In the genomic region with DNA sequence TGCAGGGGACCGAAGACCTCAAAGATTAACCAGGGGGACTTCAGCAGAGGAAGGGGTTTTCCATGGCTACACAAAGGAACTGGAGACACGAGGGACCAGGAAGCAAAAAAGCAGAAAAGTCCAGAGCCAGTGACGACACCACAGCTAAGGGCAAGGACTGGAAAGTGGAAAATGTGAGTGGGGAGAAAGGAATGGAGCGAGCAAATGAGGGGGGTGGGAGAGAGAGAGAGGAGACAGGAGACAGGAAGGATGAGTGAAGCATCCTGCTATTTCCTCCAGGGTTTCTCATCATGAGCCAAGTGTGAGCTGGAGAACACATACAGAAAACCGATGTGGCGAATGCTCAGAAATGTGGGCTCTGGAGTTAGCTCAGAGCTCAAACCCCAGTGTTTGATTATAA, we compare ENCODE assay signal across 24 mouse cellular contexts. TPM values are rescaled to one million over a fixed set of nuclear protein-coding genes. Genes with fewer than 3 reads are reported as not detected.
A peak's percentile ranks its signal among the peaks of the same experiment; 100 is the strongest.
DNase-seq lines count a peak whose midpoint lies in the region; ATAC-seq and TF ChIP-seq lines count a peak whose summit lies in the region.
"Had no signal": no experiment of that assay in that cellular context is flagged by ENCODE, and none has a peak within 500 bp of the region (broad histone marks: within the 10 kb centered on the region; RNA-seq: fewer than 3 reads in every experiment).

No protein-coding gene starts in this region.

- no peaks in the 10 kb centered on the region for H3K9me3 ChIP-seq in hindbrain, embryonic 10.5 days
- no peaks in the 10 kb centered on the region for H3K9me3 ChIP-seq in hindbrain, postnatal 0 days (ENCODE audit: low read length)
- H3K9me3 ChIP-seq in midbrain, embryonic 10.5 days (replicated peaks), result no peaks in the 10 kb centered on the region
- H3K9me3 ChIP-seq in midbrain, embryonic 11.5 days (ENCODE audit: control insufficient read depth, low read length), result no peaks in the 10 kb centered on the region
- H3K9me3 ChIP-seq in embryonic facial prominence, embryonic 10.5 days, result no peaks in the 10 kb centered on the region
- H3K9me3 ChIP-seq: embryonic facial prominence, embryonic 15.5 days; forebrain, embryonic 13.5 days; G1E; heart, embryonic 13.5 days; hindbrain, embryonic 12.5 days had no signal

- H3K27ac ChIP-seq in hindbrain, embryonic 10.5 days, result peak overlapping the region; percentile 81
- no peak overlapping the region for H3K27ac ChIP-seq in hindbrain, postnatal 0 days
- H3K27ac ChIP-seq in midbrain, embryonic 10.5 days (replicated peaks), result peak overlapping the region; percentile 67
- no peak overlapping the region for H3K27ac ChIP-seq in midbrain, embryonic 11.5 days (ENCODE audit: low read depth, low read length)
- 0 out of 2 replicates have a peak overlapping the region, but pooled peaks have one; percentile 19 for H3K27ac ChIP-seq in embryonic facial prominence, embryonic 10.5 days (replicated peaks)
- H3K27ac ChIP-seq: embryonic facial prominence, embryonic 15.5 days; heart, embryonic 13.5 days had no signal

- no peak for TF ChIP-seq CTCF in hindbrain, postnatal 0 days (IDR thresholded peaks at IDR 0.05; ENCODE audit: low read depth)

- H3K4me1 ChIP-seq in hindbrain, embryonic 10.5 days (replicated peaks), result peaks cover 78% of the 10 kb centered on the region
- peaks cover 17% of the 10 kb centered on the region; the same call in 1 of the 2 replicates for H3K4me1 ChIP-seq in hindbrain, postnatal 0 days (ENCODE audit: insufficient read depth, low read length)
- peaks cover 77% of the 10 kb centered on the region for H3K4me1 ChIP-seq in midbrain, embryonic 10.5 days
- peaks cover 23% of the 10 kb centered on the region for H3K4me1 ChIP-seq in midbrain, embryonic 11.5 days (ENCODE audit: control insufficient read depth, insufficient read depth, low read length)
- H3K4me1 ChIP-seq in embryonic facial prominence, embryonic 10.5 days, result peaks cover 55% of the 10 kb centered on the region

- intact Hi-C loops in left cerebral cortex, postnatal 25 days (cut with DNase I), result no loop called here

- no peak for ATAC-seq in hindbrain, postnatal 0 days
- no peak for ATAC-seq in midbrain, embryonic 11.5 days (ENCODE audit: low FRiP score)
- ATAC-seq: activated CD4-positive, CD25-positive, alpha-beta regulatory T cell, adult 4 months; CD4-positive, CD25-positive, alpha-beta regulatory T cell, adult 4 months; forebrain, embryonic 13.5 days; hindbrain, embryonic 16.5 days; Patski had no signal

- H3K4me2 ChIP-seq in hindbrain, postnatal 0 days (ENCODE audit: low read depth, low read length), result no peak overlapping the region
- H3K4me2 ChIP-seq in midbrain, embryonic 11.5 days, result no peak overlapping the region
- H3K4me2 ChIP-seq: embryonic facial prominence, embryonic 15.5 days; forebrain, embryonic 13.5 days; heart, embryonic 13.5 days; hindbrain, embryonic 12.5 days had no signal

- H3K27me3 ChIP-seq in hindbrain, embryonic 10.5 days (ENCODE audit: insufficient read depth, poor library complexity, severe bottlenecking), result peaks cover 53% of the 10 kb centered on the region
- H3K27me3 ChIP-seq in hindbrain, postnatal 0 days (ENCODE audit: insufficient read depth, low read length), result no peaks in the 10 kb centered on the region
- peaks cover 70% of the 10 kb centered on the region for H3K27me3 ChIP-seq in midbrain, embryonic 10.5 days (ENCODE audit: low read depth, poor library complexity, severe bottlenecking)
- peaks cover 11% of the 10 kb centered on the region; the same call in 1 of the 2 replicates for H3K27me3 ChIP-seq in midbrain, embryonic 11.5 days (ENCODE audit: control insufficient read depth, insufficient read depth, low read length)
- H3K27me3 ChIP-seq in embryonic facial prominence, embryonic 10.5 days (replicated peaks; ENCODE audit: low read depth, poor library complexity, severe bottlenecking), result peaks cover 70% of the 10 kb centered on the region
- H3K27me3 ChIP-seq: Patski had no signal

- H3K4me3 ChIP-seq in hindbrain, embryonic 10.5 days, result no peak overlapping the region
- H3K4me3 ChIP-seq in hindbrain, postnatal 0 days (ENCODE audit: low read length), result no peak overlapping the region
- H3K4me3 ChIP-seq in midbrain, embryonic 10.5 days, result no peak overlapping the region
- no peak overlapping the region for H3K4me3 ChIP-seq in midbrain, embryonic 11.5 days (ENCODE audit: low read depth, low read length)
- no peak overlapping the region for H3K4me3 ChIP-seq in embryonic facial prominence, embryonic 10.5 days
- H3K4me3 ChIP-seq: embryonic facial prominence, embryonic 15.5 days; forebrain, embryonic 13.5 days; heart, embryonic 13.5 days; hindbrain, embryonic 12.5 days had no signal

- WGBS in hindbrain, embryonic 10.5 days, result 74% methylated on average over 6 of the region's 6 CpGs
- WGBS in hindbrain, postnatal 0 days, result 61% methylated on average over 6 of the region's 6 CpGs
- 79% methylated on average over 6 of the region's 6 CpGs for WGBS in midbrain, embryonic 10.5 days
- 76% methylated on average over 6 of the region's 6 CpGs for WGBS in midbrain, embryonic 11.5 days
- WGBS in embryonic facial prominence, embryonic 10.5 days, result 79% methylated on average over 6 of the region's 6 CpGs

- DNase-seq in hindbrain, embryonic 10.5 days (ENCODE audit: low spot score), result no peak
- DNase-seq in hindbrain, postnatal 0 days (ENCODE audit: low spot score), result no peak
- no peak for DNase-seq in midbrain, embryonic 10.5 days (ENCODE audit: low spot score)
- no peak for DNase-seq in midbrain, embryonic 11.5 days (ENCODE audit: low spot score, missing footprints)
- peak; percentile 70 for DNase-seq in Muller cell, postnatal 12 days (ENCODE audit: inconsistent ontology term)
- no peak for DNase-seq in embryonic facial prominence, embryonic 10.5 days (ENCODE audit: low spot score)
- no peak for DNase-seq in cerebellum, postnatal 10 days
- no peak for DNase-seq in left cerebral cortex, postnatal 25 days (ENCODE audit: low spot score in 2 of 2)
- DNase-seq: adrenal gland, postnatal 14 days; B cell, adult 2 months; cerebellum, adult 11-12 months; cerebellum, adult 9-10 months; cerebellum, postnatal 36 days; gastrocnemius, postnatal 14 days; heart, postnatal 36 days had no signal

- H3K36me3 ChIP-seq in hindbrain, embryonic 10.5 days, result no peaks in the 10 kb centered on the region
- H3K36me3 ChIP-seq in hindbrain, postnatal 0 days (ENCODE audit: insufficient read depth, low read length), result no peaks in the 10 kb centered on the region
- H3K36me3 ChIP-seq in midbrain, embryonic 10.5 days, result no peaks in the 10 kb centered on the region
- no peaks in the 10 kb centered on the region for H3K36me3 ChIP-seq in midbrain, embryonic 11.5 days (ENCODE audit: control insufficient read depth, insufficient read depth, low read length)
- no peaks in the 10 kb centered on the region for H3K36me3 ChIP-seq in embryonic facial prominence, embryonic 10.5 days (replicated peaks)
- H3K36me3 ChIP-seq: embryonic facial prominence, embryonic 15.5 days; G1E; heart, embryonic 13.5 days; hindbrain, embryonic 12.5 days had no signal

- H3K9ac ChIP-seq in hindbrain, postnatal 0 days (replicated peaks; ENCODE audit: low read length), result no peak overlapping the region
- H3K9ac ChIP-seq in midbrain, embryonic 11.5 days (ENCODE audit: low read length), result no peak overlapping the region
- H3K9ac ChIP-seq: embryonic facial prominence, embryonic 15.5 days; forebrain, embryonic 13.5 days; heart, embryonic 13.5 days; hindbrain, embryonic 12.5 days had no signal

RNA-seq across cellular contexts. Expression of a gene that starts 4.1 kb away (rescaled TPM):
- 18.9 and 21.1 TPM in 2 replicates for polyA plus RNA-seq in hindbrain, embryonic 10.5 days (2016; fragmentation: Nextera tagmentation; extraction: Ambion mirVana)
- total RNA-seq in hindbrain, postnatal 0 days (2014; rRNA removed), result 3.8 and 4.3 TPM in 2 replicates
- 5.7 and 6.7 TPM in 2 replicates for polyA plus RNA-seq in hindbrain, postnatal 0 days (2015; fragmentation: Nextera tagmentation; extraction: Ambion mirVana)
- polyA plus RNA-seq in midbrain, embryonic 10.5 days (2016; fragmentation: Nextera tagmentation; extraction: Ambion mirVana), result 31.8 and 39.0 TPM in 2 replicates
- polyA plus RNA-seq in midbrain, embryonic 11.5 days (2014; fragmentation: Nextera tagmentation; extraction: Ambion mirVana), result 20.3 and 21.6 TPM in 2 replicates
- polyA plus RNA-seq in embryonic facial prominence, embryonic 10.5 days (2016; fragmentation: Nextera tagmentation; extraction: Ambion mirVana), result 7.9 and 9.5 TPM in 2 replicates
- total RNA-seq in left cerebral cortex, postnatal 25 days (2021), result 1 to 10 TPM; 7.1 to 8.7 TPM
- total RNA-seq: G1E had no signal
- polyA plus RNA-seq: G1E had no signal

RNA-seq across cellular contexts. Expression of a gene that starts 13.1 kb away (rescaled TPM):
- polyA plus RNA-seq in hindbrain, embryonic 10.5 days (2016; fragmentation: Nextera tagmentation; extraction: Ambion mirVana), result 12.6 and 23.7 TPM in 2 replicates
- 21.6 and 23.3 TPM in 2 replicates for total RNA-seq in hindbrain, postnatal 0 days (2014; rRNA removed)
- polyA plus RNA-seq in hindbrain, postnatal 0 days (2015; fragmentation: Nextera tagmentation; extraction: Ambion mirVana), result 16.8 and 17.1 TPM in 2 replicates
- polyA plus RNA-seq in midbrain, embryonic 10.5 days (2016; fragmentation: Nextera tagmentation; extraction: Ambion mirVana), result 10.1 and 20.3 TPM in 2 replicates
- 27.5 and 28.3 TPM in 2 replicates for polyA plus RNA-seq in midbrain, embryonic 11.5 days (2014; fragmentation: Nextera tagmentation; extraction: Ambion mirVana)
- 8.0 and 9.5 TPM in 2 replicates for polyA plus RNA-seq in embryonic facial prominence, embryonic 10.5 days (2016; fragmentation: Nextera tagmentation; extraction: Ambion mirVana)
- 1 to 10 TPM; 8.8 to 9.3 TPM for total RNA-seq in left cerebral cortex, postnatal 25 days (2021)

Comparison
In these comparisons a context has a peak if more than half of its experiments do, and no peak if none do; other contexts are left out.
1. H3K27ac ChIP-seq: peak in hindbrain, embryonic 10.5 days (single experiment), midbrain, embryonic 10.5 days (single experiment) and embryonic facial prominence, embryonic 10.5 days (single experiment); none in hindbrain, postnatal 0 days (single experiment) and midbrain, embryonic 11.5 days (single experiment).